Mouse (Mus musculus) heart, embryonic 13.5 days (tissue): ENCODE measurements around the gene Dnaja4. TPM values are rescaled to one million over a fixed set of nuclear protein-coding genes. Genes with fewer than 3 reads are reported as not detected.
A peak's percentile ranks its signal among the peaks of the same experiment; 100 is the strongest.

Experiments
- ATAC-seq: fragments of 200-750 bp; cut with Nextera tagmentation; 2 replicates; pipeline ENCODE4 v1.8.0; 2017; ENCODE audit warnings: moderate TSS enrichment; ENCODE audit not compliant: insufficient number of reproducible peaks, low FRiP score, low TSS enrichment; ENCODE audit errors: extremely low read depth
- H3K27ac ChIP-seq: fragments of 300-500 bp; sonication (generic); replicated peaks from 2 replicates; pipeline ENCODE4 v1.5.1; 2015; ENCODE audit warnings: moderate library complexity, mild to moderate bottlenecking, inconsistent platforms
- H3K27me3 ChIP-seq: fragments of 300-500 bp; sonication (generic); replicated peaks from 2 replicates; pipeline ENCODE4 v1.6.1; 2015; ENCODE audit warnings: mild to moderate bottlenecking, inconsistent platforms
- H3K36me3 ChIP-seq: fragments of 300-500 bp; sonication (generic); 2 replicates; pipeline ENCODE4 v1.6.1; 2015; ENCODE audit warnings: mild to moderate bottlenecking, inconsistent platforms
- H3K4me1 ChIP-seq: fragments of 300-500 bp; sonication (generic); 2 replicates; pipeline ENCODE4 v1.6.1; 2015; ENCODE audit warnings: inconsistent platforms
- H3K4me2 ChIP-seq: fragments of 300-500 bp; sonication (generic); 2 replicates; pipeline ENCODE4 v1.6.1; 2015; ENCODE audit warnings: inconsistent platforms, mild to moderate bottlenecking, moderate library complexity
- H3K4me3 ChIP-seq: fragments of 300-500 bp; sonication (generic); 2 replicates; pipeline ENCODE4 v1.5.1; 2015; ENCODE audit warnings: moderate library complexity, mild to moderate bottlenecking, inconsistent platforms
- H3K9ac ChIP-seq: fragments of 300-500 bp; sonication (generic); 2 replicates; pipeline ENCODE4 v1.6.1; 2015; ENCODE audit warnings: inconsistent platforms, mild to moderate bottlenecking, moderate library complexity
- H3K9me3 ChIP-seq: fragments of 300-500 bp; sonication (generic); 2 replicates; pipeline ENCODE4 v1.6.1; 2016; ENCODE audit warnings: inconsistent platforms
- WGBS: fragments of 180-500 bp; shearing (Covaris S2); methylation state at CpG from one replicate; pipeline ENCODE4 v1.1.7; 2015; ENCODE audit warnings: mixed read lengths; 5-methylcytosine and 5-hydroxymethylcytosine counted together
- polyA plus RNA-seq: library from polyadenylated mRNA; unstranded; fragments of >200 nt; fragmentation: Nextera tagmentation; extraction: Ambion mirVana; gene quantifications from 2 replicates; pipeline ENCODE4 v1.2.1, GENCODE M21; 2015

Dnaja4 gene
- polyA plus RNA-seq, 1 experiment from 2014 or later, result 23.2 TPM

GRCm38 (mm10) chr9:54732122-54732521 is 33.4 kb downstream of the Dnaja4 start:
- Histone ChIP-seq H3K27me3 (no peaks in the 10 kb centered on the region), H3K27ac (no peak overlapping the region), H3K4me2 (no peak overlapping the region), H3K9ac (no peak overlapping the region), H3K36me3 (peaks cover 39% of the 10 kb centered on the region), H3K4me3 (no peak overlapping the region), H3K4me1 (peaks cover 19% of the 10 kb centered on the region), H3K9me3 (no peaks in the 10 kb centered on the region)
- WGBS, result 90% methylated on average over 2 of the region's 2 CpGs
- no peak for ATAC-seq

DNA sequence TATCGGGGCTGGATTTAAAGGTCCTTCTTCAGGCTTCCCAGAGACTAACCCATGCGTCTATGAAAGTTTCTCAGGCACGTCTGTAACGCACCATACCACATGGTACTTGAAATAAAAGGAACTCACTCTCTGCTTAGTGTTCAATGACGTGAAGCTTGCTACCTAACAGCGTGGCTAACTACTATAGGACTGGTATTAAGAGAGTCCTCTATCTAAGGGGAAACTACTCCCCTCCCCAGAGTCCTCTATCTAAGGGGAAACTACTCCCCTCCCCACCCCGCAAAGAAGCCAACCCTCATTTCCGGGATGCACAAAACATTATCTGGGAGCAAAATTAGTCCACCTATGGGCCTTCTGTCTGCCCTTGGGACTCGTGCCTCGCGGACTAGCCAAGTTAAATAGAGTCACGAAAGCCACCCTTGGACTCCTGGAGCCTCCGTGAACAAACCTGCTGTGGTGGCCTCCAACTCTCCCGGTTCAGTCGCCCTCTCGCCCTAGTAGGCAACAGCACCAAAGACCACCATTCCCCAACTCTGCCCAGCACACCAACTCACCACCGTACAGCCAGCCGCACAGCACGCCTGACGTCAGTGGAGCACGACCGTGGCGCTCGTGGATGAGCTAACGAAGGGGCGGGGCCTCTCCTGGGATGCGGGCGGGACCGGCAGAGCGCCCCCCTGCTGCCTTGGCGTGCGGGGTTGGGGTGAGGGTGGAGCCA is 35.4 kb downstream of the Dnaja4 start, which contains the start of gene Wdr61:
Gene Wdr61 (minus strand): TSS at position 599 of the 718 bp plus-strand sequence.
- Histone ChIP-seq H3K36me3 (peaks cover 20% of the 10 kb centered on the region), H3K9me3 (no peaks in the 10 kb centered on the region), H3K4me3 (peak within 1 kb of the TSS; percentile 86), H3K9ac (peak within 1 kb of the TSS; percentile 91), H3K4me1 (peaks cover 19% of the 10 kb centered on the region), H3K4me2 (peak within 1 kb of the TSS; percentile 78), H3K27me3 (no peaks in the 10 kb centered on the region; the same call in 1 of the 2 replicates), H3K27ac (peak within 1 kb of the TSS; percentile 66; the same call in 1 of the 2 replicates)
- ATAC-seq, result peak; percentile 98
- under 1% methylated on average over 32 of the region's 32 CpGs for WGBS

DNA sequence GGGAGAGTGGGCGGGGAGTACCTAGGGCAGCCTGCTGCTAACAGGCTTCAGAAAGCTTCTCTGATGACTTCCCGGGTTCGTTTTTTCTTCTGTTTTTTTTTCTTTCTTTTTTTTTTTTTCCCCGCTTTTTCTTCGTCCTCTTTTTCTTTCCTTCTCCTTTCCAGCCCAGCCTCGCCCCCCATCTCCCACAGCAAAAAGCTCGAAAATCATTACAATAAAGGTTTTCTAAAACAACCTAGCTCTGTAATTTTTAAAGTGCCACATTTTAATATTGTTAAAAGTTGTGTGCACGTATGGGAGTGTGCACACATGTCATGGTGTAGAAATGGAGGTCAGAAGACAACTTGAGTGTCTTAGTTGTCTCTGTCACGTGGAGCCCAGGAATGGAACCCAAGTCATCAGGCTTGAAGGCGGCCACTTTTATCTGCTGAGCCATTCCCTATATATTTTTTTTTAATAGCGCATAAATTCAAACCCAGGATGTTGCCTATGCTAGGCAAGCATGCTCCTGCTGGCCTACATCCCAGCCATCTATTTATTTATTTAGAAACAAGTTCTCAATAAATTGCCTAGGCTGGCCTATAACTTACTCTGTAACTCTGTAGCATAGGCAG is 36.1 kb downstream of the Dnaja4 start:
- WGBS, result 21% methylated on average over 11 of the region's 11 CpGs
- ATAC-seq, result no peak
- Histone ChIP-seq H3K36me3 (peaks cover 14% of the 10 kb centered on the region), H3K4me1 (peaks cover 19% of the 10 kb centered on the region), H3K9ac (peak overlapping the region; percentile 91), H3K4me2 (peak overlapping the region; percentile 78), H3K27ac (no peak overlapping the region), H3K9me3 (no peaks in the 10 kb centered on the region), H3K27me3 (no peaks in the 10 kb centered on the region; the same call in 1 of the 2 replicates), H3K4me3 (peak overlapping the region; percentile 86)

DNA sequence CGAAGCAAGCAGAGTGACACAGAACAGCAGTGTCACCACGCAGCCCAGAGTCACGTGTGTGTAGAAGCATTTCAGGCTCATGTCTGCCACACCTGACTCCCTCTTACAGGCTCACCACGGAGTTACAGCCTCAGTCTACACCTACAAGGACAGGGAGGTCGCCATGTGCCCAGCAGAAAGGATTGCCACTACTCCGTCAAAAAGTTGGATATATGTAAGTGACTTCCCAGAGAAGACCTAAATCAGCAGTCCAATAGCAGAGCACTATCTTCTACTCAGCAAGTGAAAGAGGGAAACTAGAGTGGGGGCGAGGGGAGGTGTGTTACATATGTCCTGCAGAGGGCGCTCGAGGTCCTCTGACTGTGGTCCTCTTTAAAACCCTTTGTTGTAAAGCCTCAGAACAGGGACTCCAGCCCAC is 37.6 kb downstream of the Dnaja4 start:
- Histone ChIP-seq H3K4me1 (peaks cover 19% of the 10 kb centered on the region), H3K4me3 (peak overlapping the region; percentile 16; the same call in 1 of the 2 replicates), H3K27me3 (no peaks in the 10 kb centered on the region; the same call in 1 of the 2 replicates), H3K9ac (peak overlapping the region; percentile 63), H3K9me3 (no peaks in the 10 kb centered on the region), H3K4me2 (peak overlapping the region; percentile 58), H3K27ac (no peak overlapping the region), H3K36me3 (peaks cover 1% of the 10 kb centered on the region; the same call in 1 of the 2 replicates)
- 10% methylated on average over 9 of the region's 9 CpGs for WGBS
- no peak for ATAC-seq

DNA sequence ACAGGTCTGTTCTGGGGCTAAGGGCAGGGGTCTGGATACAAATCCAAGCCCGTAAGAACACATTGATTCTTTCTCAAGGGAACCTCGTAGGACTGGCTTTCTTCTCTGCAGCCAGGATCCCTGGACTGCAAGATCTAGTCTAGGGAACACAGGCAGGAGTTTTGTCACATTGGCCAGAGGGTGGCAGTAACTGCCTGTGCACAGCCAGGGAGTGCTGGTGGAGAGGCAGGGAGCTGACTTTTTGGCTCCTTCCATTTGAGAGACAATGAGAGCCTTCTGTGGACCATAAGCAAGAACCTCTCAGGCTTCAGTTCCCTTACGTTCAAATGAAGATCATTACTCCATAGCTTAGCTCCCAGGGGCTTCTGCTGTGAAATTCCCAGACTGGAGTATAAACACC is 39.7 kb downstream of the Dnaja4 start:
- H3K27ac ChIP-seq, result no peak overlapping the region
- no peak for ATAC-seq
- H3K4me2 ChIP-seq, result no peak overlapping the region
- no peak overlapping the region for H3K4me3 ChIP-seq
- peaks cover 12% of the 10 kb centered on the region for H3K4me1 ChIP-seq
- no peaks in the 10 kb centered on the region; the same call in 1 of the 2 replicates for H3K27me3 ChIP-seq
- WGBS, result 26% methylated on average over 3 of the region's 3 CpGs
- no peaks in the 10 kb centered on the region for H3K9me3 ChIP-seq
- no peak overlapping the region for H3K9ac ChIP-seq
- no peaks in the 10 kb centered on the region for H3K36me3 ChIP-seq

DNA sequence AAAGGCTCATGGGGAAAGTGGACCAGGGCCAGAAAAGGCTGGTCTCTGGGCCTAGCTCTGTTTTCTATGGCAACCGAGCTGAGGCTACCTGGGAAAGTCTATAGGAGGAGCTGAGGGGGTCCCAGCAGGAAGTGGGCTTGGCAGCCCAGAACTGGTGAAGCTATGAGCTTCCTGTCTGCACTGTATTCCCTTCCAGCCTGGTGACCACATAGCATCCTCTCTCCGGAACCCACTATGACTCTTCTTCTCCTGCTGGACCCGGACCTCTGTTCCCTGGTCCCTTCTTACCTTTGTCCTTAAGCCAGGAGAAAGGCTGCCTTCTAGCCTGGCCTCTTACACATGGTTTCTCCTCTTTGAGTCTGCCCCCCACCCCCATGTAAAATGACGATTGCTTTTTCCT is 45.2 kb downstream of the Dnaja4 start:
- H3K9ac ChIP-seq, result no peak overlapping the region
- no peak overlapping the region for H3K27ac ChIP-seq
- H3K4me1 ChIP-seq, result no peaks in the 10 kb centered on the region
- peaks cover 11% of the 10 kb centered on the region for H3K27me3 ChIP-seq
- H3K4me2 ChIP-seq, result no peak overlapping the region
- no peak for ATAC-seq
- no peaks in the 10 kb centered on the region for H3K9me3 ChIP-seq
- 59% methylated on average over 4 of the region's 4 CpGs for WGBS
- H3K4me3 ChIP-seq, result no peak overlapping the region
- H3K36me3 ChIP-seq, result no peaks in the 10 kb centered on the region

DNA sequence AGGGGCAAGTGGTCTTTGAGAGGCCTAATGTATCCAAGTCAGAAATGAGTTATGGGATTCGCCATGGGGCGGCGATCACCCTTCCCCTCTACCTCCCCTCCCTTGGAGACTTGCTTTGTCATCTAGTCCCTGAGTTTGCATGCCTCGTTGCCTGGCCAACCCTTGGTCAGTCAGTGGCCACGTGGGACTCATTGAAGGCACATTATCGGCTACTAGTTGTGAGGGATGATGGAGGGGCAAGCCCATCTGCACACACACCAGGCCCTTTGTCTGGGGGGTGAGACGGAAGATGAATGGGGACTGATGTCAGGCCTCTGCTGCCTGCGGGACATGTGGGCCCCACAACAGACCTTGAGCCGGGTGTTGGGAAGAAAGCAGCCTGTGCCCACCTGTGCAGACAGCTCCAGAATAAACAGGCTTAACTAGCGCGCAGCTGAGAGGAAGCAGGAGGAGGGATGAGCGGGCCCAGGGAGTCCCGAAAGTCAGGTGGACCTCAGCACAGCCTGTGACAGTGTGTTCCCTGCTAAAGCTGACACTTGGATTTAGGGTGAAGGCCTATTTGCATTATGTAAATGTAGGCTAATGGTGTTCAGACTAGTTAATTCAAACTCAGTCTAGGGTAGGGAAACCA is 47.2 kb downstream of the Dnaja4 start:
- ATAC-seq, result no peak
- Histone ChIP-seq H3K36me3 (no peaks in the 10 kb centered on the region), H3K4me2 (no peak overlapping the region), H3K9ac (no peak overlapping the region), H3K4me3 (no peak overlapping the region), H3K27me3 (peaks cover 13% of the 10 kb centered on the region; the same call in 1 of the 2 replicates), H3K27ac (no peak overlapping the region), H3K4me1 (no peaks in the 10 kb centered on the region; the same call in 1 of the 2 replicates), H3K9me3 (no peaks in the 10 kb centered on the region)
- WGBS, result 69% methylated on average over 13 of the region's 13 CpGs

DNA sequence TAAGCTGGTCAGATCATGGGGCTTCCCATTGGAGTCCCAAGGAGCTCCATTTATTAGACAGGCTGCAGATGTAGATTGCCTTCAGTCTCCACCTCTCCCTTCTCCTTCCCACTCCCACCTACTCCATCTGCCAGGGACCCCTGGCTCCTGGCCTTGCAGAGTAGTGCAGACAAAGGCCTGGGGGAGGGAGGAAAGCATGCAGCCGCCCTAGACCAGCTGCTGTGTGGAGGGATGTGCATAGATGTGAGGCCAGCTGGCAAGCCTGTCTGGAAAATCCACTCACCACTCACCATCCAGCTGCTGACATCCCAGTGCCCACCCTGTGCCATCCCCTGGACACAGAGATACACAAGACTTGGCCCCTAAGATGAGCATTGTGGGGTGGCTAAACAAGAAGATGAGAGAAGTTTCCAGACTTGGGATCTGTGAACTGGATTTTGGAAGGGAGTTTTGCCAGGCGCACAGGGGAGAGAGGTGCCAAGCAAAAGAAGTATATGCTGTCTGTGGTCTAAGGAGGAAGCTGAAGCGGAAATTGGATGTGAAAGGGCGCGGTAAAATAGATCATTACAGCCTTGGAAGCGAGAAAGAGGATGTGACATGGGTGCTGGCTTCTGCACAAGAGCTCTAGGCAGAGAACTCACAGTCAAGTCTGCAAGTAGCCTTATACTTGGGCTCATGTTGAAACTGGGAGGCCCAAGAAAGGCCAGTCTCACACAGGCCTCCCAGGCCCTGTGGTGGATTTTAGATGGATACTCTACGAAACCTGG is 51.7 kb downstream of the Dnaja4 start:
- Histone ChIP-seq H3K4me1 (no peaks in the 10 kb centered on the region; the same call in 1 of the 2 replicates), H3K4me3 (no peak overlapping the region), H3K27me3 (peaks cover 44% of the 10 kb centered on the region), H3K4me2 (no peak overlapping the region), H3K27ac (no peak overlapping the region), H3K36me3 (no peaks in the 10 kb centered on the region), H3K9ac (no peak overlapping the region), H3K9me3 (no peaks in the 10 kb centered on the region)
- 82% methylated on average over 7 of the region's 7 CpGs for WGBS
- ATAC-seq, result no peak

GRCm38 (mm10) chr9:54751684-54752083 is 53.0 kb downstream of the Dnaja4 start:
- Histone ChIP-seq H3K27ac (no peak overlapping the region), H3K36me3 (no peaks in the 10 kb centered on the region), H3K9ac (no peak overlapping the region), H3K4me2 (no peak overlapping the region), H3K4me1 (no peaks in the 10 kb centered on the region; the same call in 1 of the 2 replicates), H3K27me3 (peaks cover 44% of the 10 kb centered on the region), H3K4me3 (no peak overlapping the region), H3K9me3 (no peaks in the 10 kb centered on the region)
- ATAC-seq, result no peak
- 67% methylated on average over 2 of the region's 2 CpGs for WGBS

DNA sequence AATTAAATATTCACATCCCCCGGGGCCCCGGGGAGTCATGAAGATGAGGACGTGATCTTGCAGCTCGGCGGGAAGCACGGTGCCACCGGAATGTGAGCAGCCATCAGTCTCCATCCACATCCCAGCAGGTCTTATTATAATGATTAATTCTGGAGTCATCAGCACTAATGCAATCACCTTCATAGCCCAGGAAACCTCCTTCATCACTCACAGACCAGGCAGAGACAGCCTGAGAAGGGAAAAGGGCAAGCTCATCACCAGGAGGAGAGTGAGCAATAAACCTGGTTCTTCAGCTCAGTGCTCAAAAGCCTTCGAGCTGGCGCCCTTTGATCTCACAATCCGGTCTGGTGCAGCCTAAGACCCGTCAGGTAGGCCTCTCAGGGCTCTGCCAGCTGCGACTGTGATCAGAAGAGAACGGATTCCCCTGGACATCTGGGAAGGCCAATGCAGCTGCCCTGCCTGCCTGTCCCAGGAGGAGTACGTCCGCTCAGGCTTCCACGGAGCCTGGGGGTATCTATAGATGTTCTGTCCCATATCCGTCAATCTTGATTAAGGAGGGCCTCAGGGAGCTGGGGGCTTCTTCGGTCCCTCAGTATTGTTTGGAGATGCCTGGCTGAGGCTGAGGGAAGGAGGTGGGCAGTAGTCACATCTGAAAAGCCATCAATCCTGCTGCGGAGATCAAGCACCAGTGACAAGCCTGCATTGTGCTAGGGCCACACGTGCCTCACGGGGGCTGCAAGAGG is 53.7 kb downstream of the Dnaja4 start:
- Histone ChIP-seq H3K27me3 (peaks cover 38% of the 10 kb centered on the region), H3K4me2 (no peak overlapping the region), H3K36me3 (no peaks in the 10 kb centered on the region), H3K27ac (no peak overlapping the region), H3K9ac (no peak overlapping the region), H3K4me3 (no peak overlapping the region), H3K4me1 (no peaks in the 10 kb centered on the region; the same call in 1 of the 2 replicates), H3K9me3 (no peaks in the 10 kb centered on the region)
- 47% methylated on average over 21 of the region's 21 CpGs for WGBS
- no peak for ATAC-seq
